Mouse (Mus musculus) C2C12 (cell line): ENCODE results near the gene Entpd1.

Experiments used
- CTCF ChIP-seq: IDR thresholded peaks from one replicate; pipeline ENCODE4 v1.5.1; 2011; ENCODE audit not compliant: control insufficient read depth, insufficient read depth, insufficient read length
- USF1 ChIP-seq: IDR thresholded peaks from one replicate; pipeline ENCODE4 v1.6.1; 2011; ENCODE audit warnings: low read depth, mild to moderate bottlenecking, control low read depth, moderate library complexity

DNA sequence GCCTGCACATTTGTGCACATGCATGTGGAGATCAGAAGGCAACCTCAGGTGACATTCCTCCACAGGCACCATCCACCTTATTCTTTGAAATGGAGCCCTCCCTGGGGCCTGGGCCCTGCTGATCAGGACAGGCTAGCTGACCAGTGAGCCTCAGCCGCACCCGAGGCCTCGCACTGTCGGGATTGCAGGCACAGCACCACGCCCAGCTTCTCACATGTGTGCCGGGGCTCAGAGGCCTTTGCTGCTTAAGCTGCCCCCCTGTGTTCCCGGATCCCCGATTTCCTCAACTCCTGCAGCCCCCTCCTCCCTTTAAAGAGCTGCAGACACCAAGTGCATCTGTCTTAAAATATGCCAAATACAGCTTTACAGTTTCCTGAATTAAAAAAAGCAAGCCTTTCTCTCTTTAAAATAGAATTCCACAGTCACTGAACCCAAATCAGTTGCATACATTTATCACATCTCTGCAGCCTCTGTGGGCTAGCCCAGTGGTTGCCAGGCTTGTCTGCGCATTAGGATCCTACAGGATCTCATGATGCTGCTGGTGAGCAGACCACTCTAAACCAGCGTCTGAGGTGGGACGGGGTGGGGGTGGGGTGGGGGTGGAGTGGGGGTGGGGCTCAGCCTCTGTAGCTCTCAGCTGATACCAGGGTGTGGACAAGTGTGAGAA lies 107.4 kb downstream of the Entpd1 start:
- TF ChIP-seq CTCF = no peak
- no peak for TF ChIP-seq USF1
